Mouse (Mus musculus) spleen, adult 2 months (tissue): ENCODE measurements around the gene Mink1.

Experiments used
- CTCF ChIP-seq: fragments of 200-500 bp; IDR thresholded peaks from 2 replicates; pipeline ENCODE4 v1.5.1; 2011; ENCODE audit warnings: mild to moderate bottlenecking, inconsistent platforms; ENCODE audit not compliant: insufficient read depth, insufficient read length, insufficient replicate concordance; ENCODE audit errors: extremely low read depth
- POLR2A ChIP-seq: fragments of 200-500 bp; IDR thresholded peaks from 2 replicates; pipeline ENCODE4 v1.6.1; 2011; ENCODE audit warnings: low read depth, low read length, inconsistent platforms

GRCm38 (mm10) chr11:70524782-70525181 is 37.9 kb upstream of the Mink1 start:
- TF ChIP-seq CTCF = no peak
- TF ChIP-seq POLR2A = no peak
